Mouse (Mus musculus) ES-E14 (cell line): ENCODE measurements at regions not wholly inside any gene's neighbourhood (a gene's known extent, or its start where the extent isn't known, plus 50 kb on each side); places are given as distances from the start of the nearest gene placed in this dataset.

Source experiments
- CHD2 ChIP-seq: IDR thresholded peaks from 2 replicates; pipeline ENCODE4 v1.6.1; 2014; ENCODE audit warnings: mild to moderate bottlenecking, low read depth, low read length, inconsistent platforms
- HCFC1 ChIP-seq: IDR thresholded peaks from 2 replicates; pipeline ENCODE4 v1.6.1; 2012; ENCODE audit warnings: low read length, inconsistent platforms, borderline replicate concordance; ENCODE audit not compliant: insufficient read depth
- MAFK ChIP-seq: IDR thresholded peaks from 2 replicates; pipeline ENCODE4 v1.6.1; 2014; ENCODE audit warnings: mild to moderate bottlenecking, low read depth, low read length, inconsistent platforms; ENCODE audit not compliant: insufficient read depth
- ZC3H11A ChIP-seq: IDR thresholded peaks from 2 replicates; pipeline ENCODE4 v1.6.1; 2012; ENCODE audit warnings: low read depth, mild to moderate bottlenecking, inconsistent platforms, low read length, borderline replicate concordance

- TF ChIP-seq ZC3H11A, result no peak
- no peak for TF ChIP-seq HCFC1
- TF ChIP-seq MAFK, result no peak
- TF ChIP-seq CHD2, result no peak
These were observed 92.5 kb upstream of the Tbx20 start for GRCm38 (mm10) chr9:24866390-24867173.
